Mouse (Mus musculus) liver, embryonic 12.5 days (tissue): Measurements from ENCODE around the gene Sash1. TPM values are rescaled to one million over a fixed set of nuclear protein-coding genes. Genes with fewer than 3 reads are reported as not detected.

Experiments used
- ATAC-seq: fragments of 200-750 bp; cut with Nextera tagmentation; 2 replicates; pipeline ENCODE4 v1.8.0; 2017; ENCODE audit warnings: moderate number of reproducible peaks, mild to moderate bottlenecking, moderate library complexity
- H3K27ac ChIP-seq: fragments of 300-500 bp; sonication (generic); 2 replicates; pipeline ENCODE4 v1.5.1; 2016; ENCODE audit warnings: mild to moderate bottlenecking
- H3K27me3 ChIP-seq: fragments of 300-500 bp; sonication (generic); replicated peaks from 2 replicates; pipeline ENCODE4 v1.6.1; 2016; ENCODE audit warnings: mild to moderate bottlenecking, moderate library complexity
- H3K36me3 ChIP-seq: fragments of 300-500 bp; sonication (generic); 2 replicates; pipeline ENCODE4 v1.6.1; 2016; ENCODE audit warnings: mild to moderate bottlenecking, moderate library complexity
- H3K4me1 ChIP-seq: fragments of 300-500 bp; sonication (generic); 2 replicates; pipeline ENCODE4 v1.6.1; 2016
- H3K4me2 ChIP-seq: fragments of 300-500 bp; sonication (generic); 2 replicates; pipeline ENCODE4 v1.6.1; 2016; ENCODE audit warnings: mild to moderate bottlenecking, moderate library complexity
- H3K4me3 ChIP-seq: fragments of 300-500 bp; sonication (generic); 2 replicates; pipeline ENCODE4 v1.5.1; 2016; ENCODE audit warnings: mild to moderate bottlenecking, moderate library complexity
- H3K9ac ChIP-seq: fragments of 300-500 bp; sonication (generic); 2 replicates; pipeline ENCODE4 v1.6.1; 2016; ENCODE audit warnings: mild to moderate bottlenecking, moderate library complexity
- H3K9me3 ChIP-seq: fragments of 300-500 bp; sonication (generic); replicated peaks from 2 replicates; pipeline ENCODE4 v1.6.1; 2016; ENCODE audit warnings: mild to moderate bottlenecking, moderate library complexity
- WGBS: fragments of 180-500 bp; shearing (Covaris S2); methylation state at CpG from one replicate; pipeline ENCODE4 v1.1.7; 2016; ENCODE audit not compliant: insufficient replicate concordance; 5-methylcytosine and 5-hydroxymethylcytosine counted together
- polyA plus RNA-seq: library from polyadenylated mRNA; unstranded; fragments of >200 nt; fragmentation: Nextera tagmentation; extraction: Ambion mirVana; gene quantifications from 2 replicates; pipeline ENCODE4 v1.2.1, GENCODE M21; 2016

Gene Sash1
- polyA plus RNA-seq, 1 experiment from 2014 or later, result 1.2 TPM

GRCm38 (mm10) chr10:8845230-8845770 lies 40.6 kb downstream of the Sash1 start:
- no peak overlapping the region for H3K27ac ChIP-seq
- WGBS, result 57% methylated on average over 2 of the region's 2 CpGs

GRCm38 (mm10) chr10:8839956-8840355 lies 45.9 kb downstream of the Sash1 start:
- Histone ChIP-seq H3K36me3 (no peaks in the 10 kb centered on the region), H3K27ac (no peak overlapping the region), H3K9me3 (no peaks in the 10 kb centered on the region), H3K4me2 (no peak overlapping the region), H3K27me3 (no peaks in the 10 kb centered on the region), H3K4me3 (no peak overlapping the region), H3K4me1 (peaks cover 3% of the 10 kb centered on the region; the same call in 1 of the 2 replicates), H3K9ac (no peak overlapping the region)
- ATAC-seq, result no peak
- 81% methylated on average over 3 of the region's 3 CpGs for WGBS

More at GRCm38 (mm10) chr10:8845230-8845770, 40.6 kb downstream of the Sash1 start:
- no peak overlapping the region for H3K9ac ChIP-seq
- H3K4me3 ChIP-seq, result no peak overlapping the region
- H3K36me3 ChIP-seq, result no peaks in the 10 kb centered on the region
- H3K9me3 ChIP-seq, result no peaks in the 10 kb centered on the region
- H3K4me2 ChIP-seq, result no peak overlapping the region
- H3K4me1 ChIP-seq, result no peaks in the 10 kb centered on the region
- no peaks in the 10 kb centered on the region for H3K27me3 ChIP-seq
- ATAC-seq, result no peak

DNA sequence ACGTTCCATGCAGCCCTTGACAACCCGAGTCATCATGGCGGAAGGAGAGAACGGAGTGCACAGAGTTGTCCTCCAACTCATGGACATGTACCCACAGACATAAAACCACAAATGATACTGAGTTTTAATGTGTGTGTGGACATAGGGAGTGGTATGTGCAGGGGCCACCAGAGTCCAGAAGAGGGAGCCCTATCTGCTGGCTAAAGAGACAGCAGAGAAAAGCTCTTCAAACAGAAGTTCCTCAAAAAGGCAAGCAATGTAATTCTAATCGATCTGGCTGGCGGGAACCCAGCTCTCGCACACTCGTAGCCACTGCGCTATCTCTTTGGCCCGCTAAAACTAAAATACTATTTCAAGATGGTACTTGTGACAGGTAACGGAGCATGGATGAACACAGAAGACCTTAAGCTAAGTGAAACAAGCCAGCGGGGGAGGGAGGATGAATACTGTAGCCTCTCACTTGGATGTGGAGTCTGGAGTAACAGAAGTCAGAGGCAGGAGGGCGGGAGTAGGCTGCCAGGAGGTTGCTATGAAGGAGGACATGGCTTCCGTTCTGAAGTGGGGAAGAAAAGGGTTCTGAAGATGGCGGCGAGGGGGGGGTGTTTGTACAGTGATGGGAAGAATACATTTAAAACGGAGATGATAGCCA lies 51.9 kb downstream of the Sash1 start:
- Histone ChIP-seq H3K27ac (no peak overlapping the region), H3K4me3 (no peak overlapping the region), H3K9ac (no peak overlapping the region), H3K4me1 (peaks cover 14% of the 10 kb centered on the region; the same call in 1 of the 2 replicates), H3K4me2 (0 out of 2 replicates have a peak overlapping the region, but pooled peaks have one; percentile 10), H3K36me3 (no peaks in the 10 kb centered on the region), H3K9me3 (no peaks in the 10 kb centered on the region), H3K27me3 (no peaks in the 10 kb centered on the region)
- ATAC-seq, result no peak
- WGBS, result 59% methylated on average over 17 of the region's 17 CpGs

DNA sequence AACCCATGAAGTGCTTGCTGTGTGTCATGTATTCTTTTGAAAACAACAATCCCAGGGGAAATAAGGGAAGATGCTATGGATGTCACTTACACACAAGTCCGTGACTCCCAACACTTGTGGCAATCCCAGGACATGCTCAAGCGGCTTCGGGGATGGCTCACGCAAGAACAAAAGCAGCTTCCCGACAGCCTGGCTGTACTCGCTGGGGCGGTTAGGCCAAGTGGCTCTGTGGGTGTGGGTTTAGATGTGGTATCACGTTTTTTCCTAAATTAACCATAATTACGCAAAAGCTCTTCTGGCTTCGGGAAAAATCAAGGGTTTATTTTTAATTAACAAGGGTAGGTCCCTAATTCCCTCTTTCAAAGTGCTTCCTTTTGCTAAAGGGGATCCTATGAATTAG lies 59.6 kb downstream of the Sash1 start:
- H3K9me3 ChIP-seq, result no peaks in the 10 kb centered on the region
- no peaks in the 10 kb centered on the region for H3K36me3 ChIP-seq
- no peak overlapping the region for H3K4me2 ChIP-seq
- no peaks in the 10 kb centered on the region for H3K27me3 ChIP-seq
- no peak for ATAC-seq
- no peak overlapping the region for H3K4me3 ChIP-seq
- no peak overlapping the region for H3K27ac ChIP-seq
- WGBS, result 79% methylated on average over 10 of the region's 10 CpGs
- no peaks in the 10 kb centered on the region for H3K4me1 ChIP-seq
- no peak overlapping the region for H3K9ac ChIP-seq

GRCm38 (mm10) chr10:8825874-8826273 lies 60.0 kb downstream of the Sash1 start:
- ATAC-seq, result no peak
- Histone ChIP-seq H3K4me1 (no peaks in the 10 kb centered on the region), H3K4me2 (no peak overlapping the region), H3K4me3 (no peak overlapping the region), H3K36me3 (no peaks in the 10 kb centered on the region), H3K9me3 (no peaks in the 10 kb centered on the region), H3K9ac (no peak overlapping the region), H3K27ac (no peak overlapping the region), H3K27me3 (no peaks in the 10 kb centered on the region)
- WGBS, result 75% methylated on average over 9 of the region's 9 CpGs

GRCm38 (mm10) chr10:8818066-8818465 lies 67.8 kb downstream of the Sash1 start:
- no peaks in the 10 kb centered on the region for H3K27me3 ChIP-seq
- H3K4me3 ChIP-seq, result no peak overlapping the region
- H3K27ac ChIP-seq, result no peak overlapping the region
- ATAC-seq, result no peak
- WGBS, result 77% methylated on average over 5 of the region's 5 CpGs
- H3K4me2 ChIP-seq, result no peak overlapping the region
- 0 out of 2 replicates have a peak, but pooled peaks cover 4% of the 10 kb centered on the region for H3K4me1 ChIP-seq
- no peak overlapping the region for H3K9ac ChIP-seq
- no peaks in the 10 kb centered on the region for H3K9me3 ChIP-seq
- no peaks in the 10 kb centered on the region for H3K36me3 ChIP-seq

DNA sequence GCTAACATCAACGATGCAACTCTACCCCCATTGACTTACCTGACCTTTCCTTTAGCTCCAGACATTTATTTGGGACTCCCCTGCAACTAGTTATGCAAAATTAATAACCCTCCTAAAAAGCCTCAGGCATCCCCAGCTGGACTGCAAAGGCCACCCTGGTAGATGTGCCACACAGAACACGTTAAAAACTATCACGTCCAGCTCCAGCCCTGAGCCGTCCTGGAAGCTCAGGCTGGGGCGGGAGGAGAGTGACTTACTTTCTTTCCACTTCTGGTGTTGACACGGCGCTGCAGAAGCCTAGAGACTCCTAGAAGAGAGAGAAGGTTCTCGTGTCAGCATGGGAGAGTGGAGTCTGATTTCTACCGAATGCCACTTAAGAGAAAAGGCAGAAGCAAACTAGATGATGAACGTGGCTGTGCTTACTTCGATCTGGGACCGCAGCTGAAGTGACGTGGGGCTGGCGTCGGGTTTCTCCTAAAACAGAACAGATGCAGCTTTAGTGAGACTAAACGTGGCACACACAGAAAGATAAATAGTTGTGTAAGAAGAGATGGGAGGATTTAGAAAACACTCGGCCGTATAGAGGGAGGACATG lies 71.8 kb downstream of the Sash1 start:
- Histone ChIP-seq H3K4me2 (no peak overlapping the region), H3K27ac (no peak overlapping the region)
- 73% methylated on average over 18 of the region's 18 CpGs for WGBS

GRCm38 (mm10) chr10:8813259-8813658 lies 72.6 kb downstream of the Sash1 start:
- no peak overlapping the region for H3K4me3 ChIP-seq
- H3K4me1 ChIP-seq, result 0 out of 2 replicates have a peak, but pooled peaks cover 4% of the 10 kb centered on the region
- WGBS, result 83% methylated on average over 14 of the region's 14 CpGs
- H3K27me3 ChIP-seq, result no peaks in the 10 kb centered on the region
- no peaks in the 10 kb centered on the region for H3K36me3 ChIP-seq
- no peaks in the 10 kb centered on the region for H3K9me3 ChIP-seq
- no peak overlapping the region for H3K4me2 ChIP-seq
- no peak for ATAC-seq
- no peak overlapping the region for H3K27ac ChIP-seq
- H3K9ac ChIP-seq, result no peak overlapping the region

More for the DNA sequence above, 71.8 kb downstream of the Sash1 start:
- no peaks in the 10 kb centered on the region for H3K9me3 ChIP-seq
- H3K4me3 ChIP-seq, result no peak overlapping the region
- no peaks in the 10 kb centered on the region for H3K27me3 ChIP-seq
- H3K9ac ChIP-seq, result no peak overlapping the region
- no peak for ATAC-seq
- H3K36me3 ChIP-seq, result no peaks in the 10 kb centered on the region
- H3K4me1 ChIP-seq, result 0 out of 2 replicates have a peak, but pooled peaks cover 4% of the 10 kb centered on the region

GRCm38 (mm10) chr10:8812807-8813206 lies 73.1 kb downstream of the Sash1 start:
- 73% methylated on average over 8 of the region's 8 CpGs for WGBS
- no peak overlapping the region for H3K4me2 ChIP-seq
- ATAC-seq, result no peak
- H3K9ac ChIP-seq, result no peak overlapping the region
- no peak overlapping the region for H3K27ac ChIP-seq
- no peaks in the 10 kb centered on the region for H3K27me3 ChIP-seq
- no peaks in the 10 kb centered on the region for H3K9me3 ChIP-seq
- no peak overlapping the region for H3K4me3 ChIP-seq
- 0 out of 2 replicates have a peak, but pooled peaks cover 4% of the 10 kb centered on the region for H3K4me1 ChIP-seq
- no peaks in the 10 kb centered on the region for H3K36me3 ChIP-seq

DNA sequence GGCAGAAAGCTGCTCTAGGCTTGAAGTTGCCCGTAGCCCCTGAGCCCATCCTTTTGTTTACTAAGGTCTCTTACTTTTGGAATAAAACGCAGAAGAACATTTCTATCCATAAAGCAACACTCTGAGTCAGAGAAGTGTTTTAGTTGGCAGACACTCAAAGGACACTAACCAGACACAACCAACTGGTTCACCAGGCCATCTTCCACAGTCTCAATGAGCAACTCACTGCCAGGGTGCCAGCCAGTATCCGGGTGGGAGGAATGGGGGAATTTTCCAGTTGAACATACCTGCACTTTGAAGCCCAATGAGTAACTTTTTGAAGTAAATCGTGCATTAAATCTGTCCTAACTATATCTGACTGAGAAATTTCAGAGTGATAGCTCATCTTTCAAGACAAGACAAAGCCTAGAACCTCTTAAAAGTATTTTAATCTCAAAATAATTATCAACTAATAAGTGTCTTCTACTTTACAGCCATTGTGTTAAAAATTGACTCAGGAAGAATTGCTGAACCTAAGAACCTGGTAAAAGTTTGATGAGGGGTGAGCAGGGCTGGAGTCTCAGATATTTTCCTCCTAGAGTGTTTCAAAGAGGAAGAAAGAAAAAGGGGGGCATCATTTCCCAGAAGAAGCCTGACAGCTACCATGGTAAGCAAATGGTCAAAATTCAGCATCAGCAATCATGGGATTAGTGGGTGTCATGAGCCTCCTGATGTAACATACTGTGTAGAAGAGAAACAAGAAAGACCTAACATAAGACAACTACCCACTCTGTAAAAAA lies 74.4 kb downstream of the Sash1 start:
- WGBS, result 67% methylated on average over 4 of the region's 4 CpGs
- H3K27ac ChIP-seq, result no peak overlapping the region
- H3K36me3 ChIP-seq, result no peaks in the 10 kb centered on the region
- no peaks in the 10 kb centered on the region for H3K9me3 ChIP-seq
- no peaks in the 10 kb centered on the region for H3K4me1 ChIP-seq
- H3K9ac ChIP-seq, result no peak overlapping the region
- ATAC-seq, result no peak
- no peaks in the 10 kb centered on the region for H3K27me3 ChIP-seq
- H3K4me3 ChIP-seq, result no peak overlapping the region
- no peak overlapping the region for H3K4me2 ChIP-seq

DNA sequence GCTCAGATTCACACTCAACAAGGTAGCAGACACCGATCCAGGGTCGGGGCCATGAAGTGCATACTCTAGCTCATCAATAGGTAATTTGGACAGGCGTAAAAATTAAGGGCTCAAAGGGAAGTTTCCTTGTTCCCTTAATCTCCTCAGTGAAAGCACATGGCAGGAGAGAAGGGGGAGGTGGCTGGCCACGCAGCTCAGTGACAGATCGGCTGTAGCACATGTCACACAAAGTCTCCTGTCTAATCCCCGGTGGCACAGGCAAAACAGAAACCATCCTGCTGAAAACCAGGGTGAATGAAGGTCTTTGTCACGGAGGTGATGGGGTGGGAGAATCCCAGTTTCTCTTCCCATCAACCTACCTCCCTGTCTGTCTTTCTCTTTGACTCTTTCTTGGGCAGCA lies 75.4 kb downstream of the Sash1 start:
- no peak overlapping the region for H3K4me2 ChIP-seq
- no peak overlapping the region for H3K27ac ChIP-seq
- H3K4me3 ChIP-seq, result no peak overlapping the region
- whole genome bisulfite sequencing, result 80% methylated on average over 7 of the region's 7 CpGs
- no peaks in the 10 kb centered on the region for H3K27me3 ChIP-seq
- no peak overlapping the region for H3K9ac ChIP-seq
- no peaks in the 10 kb centered on the region for H3K4me1 ChIP-seq
- ATAC-seq, result no peak
- H3K9me3 ChIP-seq, result no peaks in the 10 kb centered on the region
- no peaks in the 10 kb centered on the region for H3K36me3 ChIP-seq

GRCm38 (mm10) chr10:8808383-8808782 lies 77.5 kb downstream of the Sash1 start:
- Histone ChIP-seq H3K4me1 (peaks cover 7% of the 10 kb centered on the region), H3K27me3 (no peaks in the 10 kb centered on the region), H3K4me2 (no peak overlapping the region), H3K27ac (no peak overlapping the region), H3K4me3 (no peak overlapping the region), H3K36me3 (no peaks in the 10 kb centered on the region), H3K9ac (no peak overlapping the region), H3K9me3 (no peaks in the 10 kb centered on the region)
- ATAC-seq, result no peak
- 72% methylated on average over 10 of the region's 10 CpGs for WGBS
